Mouse (Mus musculus) stomach, embryonic 16.5 days (tissue): ENCODE results near the gene Aox2. TPM values are rescaled to one million over a fixed set of nuclear protein-coding genes. Genes with fewer than 3 reads are reported as not detected.
A peak's percentile ranks its signal among the peaks of the same experiment; 100 is the strongest.
"Not testable (repeated sequence)": the region's sequence is repeated elsewhere in the genome, so short reads cannot be mapped to it uniquely, and the experiment has no call there.

ENCODE experiments used
- ATAC-seq: fragments of 200-750 bp; cut with Nextera tagmentation; 2 replicates; pipeline ENCODE4 v1.8.0; 2017; ENCODE audit warnings: moderate number of reproducible peaks, moderate TSS enrichment; ENCODE audit not compliant: insufficient read depth, low FRiP score
- H3K27ac ChIP-seq: fragments of 300-500 bp; sonication (generic); 2 replicates; pipeline ENCODE4 v1.5.1; 2014; ENCODE audit warnings: low read length
- H3K27me3 ChIP-seq: fragments of 300-500 bp; sonication (generic); 2 replicates; pipeline ENCODE4 v1.6.1; 2014; ENCODE audit warnings: low read length, control low read depth, mixed read lengths; ENCODE audit not compliant: control insufficient read depth, insufficient read depth
- H3K36me3 ChIP-seq: fragments of 300-500 bp; sonication (generic); 2 replicates; pipeline ENCODE4 v1.6.1; 2014; ENCODE audit warnings: low read length; ENCODE audit not compliant: control insufficient read depth, insufficient read depth
- H3K4me1 ChIP-seq: fragments of 300-500 bp; sonication (generic); 2 replicates; pipeline ENCODE4 v1.6.1; 2014; ENCODE audit warnings: low read length, control low read depth, mixed read lengths; ENCODE audit not compliant: control insufficient read depth, insufficient read depth
- H3K4me2 ChIP-seq: fragments of 300-500 bp; sonication (generic); 2 replicates; pipeline ENCODE4 v1.6.1; 2014; ENCODE audit warnings: low read depth, low read length, mixed read lengths
- H3K4me3 ChIP-seq: fragments of 300-500 bp; sonication (generic); replicated peaks from 2 replicates; pipeline ENCODE4 v1.5.1; 2014; ENCODE audit warnings: mild to moderate bottlenecking, low read length
- H3K9ac ChIP-seq: fragments of 300-500 bp; sonication (generic); 2 replicates; pipeline ENCODE4 v1.6.1; 2014; ENCODE audit warnings: low read length
- H3K9me3 ChIP-seq: fragments of 300-500 bp; sonication (generic); replicated peaks from 2 replicates; pipeline ENCODE4 v1.6.1; 2016; ENCODE audit warnings: low read length, control low read depth; ENCODE audit not compliant: control insufficient read depth
- WGBS: fragments of 180-500 bp; shearing (Covaris S2); extraction: QIAGEN DNeasy Blood & Tissue Kit; methylation state at CpG from one replicate; pipeline ENCODE4 v1.1.7; 2014; 5-methylcytosine and 5-hydroxymethylcytosine counted together
- polyA plus RNA-seq: library from polyadenylated mRNA; unstranded; fragments of >200 nt; fragmentation: Nextera tagmentation; extraction: Ambion mirVana; gene quantifications from 2 replicates; pipeline ENCODE4 v1.2.1, GENCODE M21; 2015

Gene Aox2
- polyA plus RNA-seq, 1 experiment from 2014 or later = 0.08 TPM

- WGBS = 73% methylated on average over 2 of the region's 2 CpGs
- H3K4me3 ChIP-seq, H3K27ac ChIP-seq, ATAC-seq, H3K4me2 ChIP-seq, H3K27me3 ChIP-seq, H3K9me3 ChIP-seq, H3K36me3 ChIP-seq, H3K9ac ChIP-seq, H3K4me1 ChIP-seq: not testable (repeated sequence)
Observed at GRCm38 (mm10) chr1:58374266-58374665, 96.1 kb downstream of the Aox2 start.

GRCm38 (mm10) chr1:58375574-58376147 is 97.5 kb downstream of the Aox2 start:
- no peak for ATAC-seq
- no peaks in the 10 kb centered on the region for H3K4me1 ChIP-seq
- H3K4me2 ChIP-seq = no peak overlapping the region
- no peak overlapping the region for H3K9ac ChIP-seq
- H3K27me3 ChIP-seq = no peaks in the 10 kb centered on the region
- H3K27ac ChIP-seq = no peak overlapping the region
- no peak overlapping the region for H3K4me3 ChIP-seq
- no peaks in the 10 kb centered on the region for H3K9me3 ChIP-seq
- H3K36me3 ChIP-seq = no peaks in the 10 kb centered on the region
- 75% methylated on average over 3 of the region's 3 CpGs for WGBS

GRCm38 (mm10) chr1:58382586-58383281 is 104.6 kb downstream of the Aox2 start:
- Histone ChIP-seq H3K4me3 (no peak overlapping the region), H3K4me1 (no peaks in the 10 kb centered on the region), H3K9me3 (no peaks in the 10 kb centered on the region), H3K36me3 (no peaks in the 10 kb centered on the region), H3K4me2 (no peak overlapping the region), H3K9ac (no peak overlapping the region), H3K27ac (no peak overlapping the region), H3K27me3 (no peaks in the 10 kb centered on the region)
- WGBS = 69% methylated on average over 5 of the region's 5 CpGs
- no peak for ATAC-seq

- Histone ChIP-seq H3K4me2 (peak overlapping the region; percentile 83), H3K27me3 (no peaks in the 10 kb centered on the region), H3K9ac (peak overlapping the region; percentile 99), H3K4me1 (peaks cover 9% of the 10 kb centered on the region), H3K27ac (peak overlapping the region; percentile 98), H3K4me3 (peak overlapping the region; percentile 84), H3K36me3 (no peaks in the 10 kb centered on the region; the same call in 1 of the 2 replicates), H3K9me3 (no peaks in the 10 kb centered on the region)
- no peak for ATAC-seq
- WGBS = 41% methylated on average over 19 of the region's 19 CpGs
Observed at GRCm38 (mm10) chr1:58391421-58392267, 113.5 kb downstream of the Aox2 start.

- peak overlapping the region; percentile 84 for H3K4me3 ChIP-seq
- no peaks in the 10 kb centered on the region for H3K27me3 ChIP-seq
- H3K27ac ChIP-seq = peak overlapping the region; percentile 98
- WGBS = under 1% methylated on average over 16 of the region's 16 CpGs
- peaks cover 9% of the 10 kb centered on the region for H3K4me1 ChIP-seq
- H3K9ac ChIP-seq = peak overlapping the region; percentile 99
- H3K9me3 ChIP-seq = no peaks in the 10 kb centered on the region
- peak overlapping the region; percentile 83 for H3K4me2 ChIP-seq
- H3K36me3 ChIP-seq = peaks cover 5% of the 10 kb centered on the region; the same call in 1 of the 2 replicates
- ATAC-seq = no peak
Observed at GRCm38 (mm10) chr1:58392268-58392651, 114.1 kb downstream of the Aox2 start.

- under 1% methylated on average over 52 of the region's 61 CpGs for WGBS
- ATAC-seq = peak; percentile 97
- Histone ChIP-seq H3K4me1 (peaks cover 9% of the 10 kb centered on the region), H3K9ac (peak within 1 kb of the TSS; percentile 99), H3K27me3 (no peaks in the 10 kb centered on the region), H3K27ac (peak within 1 kb of the TSS; percentile 98), H3K4me3 (peak within 1 kb of the TSS; percentile 84), H3K9me3 (no peaks in the 10 kb centered on the region), H3K4me2 (peak within 1 kb of the TSS; percentile 83), H3K36me3 (peaks cover 5% of the 10 kb centered on the region; the same call in 1 of the 2 replicates)
Observed at GRCm38 (mm10) chr1:58392652-58393283, 114.6 kb downstream of the Aox2 start, which contains the start of gene Bzw1. Gene Bzw1, plus strand, starts transcription at chr1:58392898.

- Histone ChIP-seq H3K27me3 (no peaks in the 10 kb centered on the region), H3K4me2 (peak overlapping the region; percentile 83), H3K27ac (peak overlapping the region; percentile 98), H3K4me3 (peak overlapping the region; percentile 84), H3K4me1 (peaks cover 9% of the 10 kb centered on the region), H3K9me3 (no peaks in the 10 kb centered on the region), H3K9ac (peak overlapping the region; percentile 99), H3K36me3 (peaks cover 13% of the 10 kb centered on the region; the same call in 1 of the 2 replicates)
- peak; percentile 42; the same call in 1 of the 2 replicates for ATAC-seq
- under 1% methylated on average over 73 of the region's 90 CpGs for whole genome bisulfite sequencing
Observed at GRCm38 (mm10) chr1:58393284-58394195, 115.4 kb downstream of the Aox2 start.

GRCm38 (mm10) chr1:58395341-58395740 is 117.2 kb downstream of the Aox2 start:
- no peak overlapping the region for H3K27ac ChIP-seq
- no peak for ATAC-seq
- WGBS = 90% methylated on average over 3 of the region's 3 CpGs
- H3K36me3 ChIP-seq = peaks cover 26% of the 10 kb centered on the region
- no peaks in the 10 kb centered on the region for H3K9me3 ChIP-seq
- H3K4me2 ChIP-seq = no peak overlapping the region
- H3K9ac ChIP-seq = no peak overlapping the region
- H3K27me3 ChIP-seq = no peaks in the 10 kb centered on the region
- peaks cover 9% of the 10 kb centered on the region for H3K4me1 ChIP-seq
- no peak overlapping the region for H3K4me3 ChIP-seq
